Mouse (Mus musculus) limb, embryonic 14.5 days (tissue): ENCODE results near the gene Susd4. TPM values are rescaled to one million over a fixed set of nuclear protein-coding genes. Genes with fewer than 3 reads are reported as not detected.

Source experiments
- ATAC-seq: fragments of 200-750 bp; cut with Nextera tagmentation; 2 replicates; pipeline ENCODE4 v1.8.0; 2017; ENCODE audit warnings: low read depth, moderate number of reproducible peaks, moderate TSS enrichment; ENCODE audit not compliant: low FRiP score
- DNase-seq: peaks from one replicate; pipeline ENCODE4 v3.0.0-alpha.2; 2015; ENCODE audit warnings: low spot score
- H3K27ac ChIP-seq: fragments of 300-500 bp; sonication (generic); replicated peaks from 2 replicates; pipeline ENCODE4 v1.5.1; 2014; ENCODE audit warnings: low read depth, mild to moderate bottlenecking, low read length, moderate library complexity, mixed read lengths
- H3K27me3 ChIP-seq: fragments of 300-500 bp; sonication (generic); 2 replicates; pipeline ENCODE4 v1.6.1; 2014; ENCODE audit warnings: low read length, mixed read lengths; ENCODE audit not compliant: control insufficient read depth, insufficient read depth
- H3K36me3 ChIP-seq: fragments of 300-500 bp; sonication (generic); 2 replicates; pipeline ENCODE4 v1.6.1; 2014; ENCODE audit warnings: mild to moderate bottlenecking, low read length, moderate library complexity, mixed read lengths; ENCODE audit not compliant: control insufficient read depth, insufficient read depth
- H3K4me1 ChIP-seq: fragments of 300-500 bp; sonication (generic); 2 replicates; pipeline ENCODE4 v1.6.1; 2014; ENCODE audit warnings: antibody characterized with exemption, low read length, mixed read lengths; ENCODE audit not compliant: control insufficient read depth, insufficient read depth
- H3K4me2 ChIP-seq: fragments of 300-500 bp; sonication (generic); replicated peaks from 2 replicates; pipeline ENCODE4 v1.6.1; 2014; ENCODE audit warnings: low read depth, mild to moderate bottlenecking, low read length, moderate library complexity; ENCODE audit not compliant: severe bottlenecking
- H3K4me3 ChIP-seq: fragments of 300-500 bp; sonication (generic); replicated peaks from 2 replicates; pipeline ENCODE4 v1.5.1; 2014; ENCODE audit warnings: low read length
- H3K9ac ChIP-seq: fragments of 300-500 bp; sonication (generic); 2 replicates; pipeline ENCODE4 v1.6.1; 2014; ENCODE audit warnings: mild to moderate bottlenecking, low read depth, low read length, moderate library complexity; ENCODE audit not compliant: severe bottlenecking
- H3K9me3 ChIP-seq: fragments of 300-500 bp; sonication (generic); 2 replicates; pipeline ENCODE4 v1.6.1; 2016; ENCODE audit warnings: low read length; ENCODE audit not compliant: control insufficient read depth
- POLR2A ChIP-seq: fragments of 200-500 bp; IDR thresholded peaks from 2 replicates; pipeline ENCODE4 v1.8.0; 2012; ENCODE audit warnings: inconsistent platforms, mild to moderate bottlenecking, moderate library complexity, borderline replicate concordance; ENCODE audit not compliant: insufficient read depth, insufficient read length; ENCODE audit errors: extremely low read depth
- WGBS: fragments of 180-500 bp; shearing (Covaris S2); extraction: QIAGEN DNeasy Blood & Tissue Kit; methylation state at CpG from one replicate; pipeline ENCODE4 v1.1.7; 2014; 5-methylcytosine and 5-hydroxymethylcytosine counted together
- polyA plus RNA-seq, 2 experiments: library from polyadenylated mRNA; depleted of rRNA in 1 of 2; stranded (reverse) in 1 of 2; unstranded in 1 of 2; fragments of >200 nt; fragmentation: Nextera tagmentation in 1 of 2; extraction: Ambion mirVana in 1 of 2; gene quantifications; 2 replicates each; pipeline versions ENCODE4 v1.2.1 to v1.2.3; 2012 to 2014

Susd4 gene
- polyA plus RNA-seq, 2 experiments, result 14.0 to 17.7 TPM

- Histone ChIP-seq H3K27ac (no peak overlapping the region), H3K4me2 (no peak overlapping the region), H3K9me3 (no peaks in the 10 kb centered on the region), H3K4me3 (no peak overlapping the region), H3K27me3 (no peaks in the 10 kb centered on the region), H3K4me1 (no peaks in the 10 kb centered on the region), H3K9ac (no peak overlapping the region), H3K36me3 (no peaks in the 10 kb centered on the region)
- WGBS, result 72% methylated on average over 4 of the region's 4 CpGs
- no peak for DNase-seq
- no peak for TF ChIP-seq POLR2A
- ATAC-seq, result no peak
These were observed 159.2 kb downstream of the Susd4 start for GRCm38 (mm10) chr1:182922824-182923223.

GRCm38 (mm10) chr1:182926465-182926864, 162.8 kb downstream of the Susd4 start:
- WGBS, result 86% methylated on average over 6 of the region's 6 CpGs
- ATAC-seq (no peak), DNase-seq (no peak)
- H3K27me3 ChIP-seq, result no peaks in the 10 kb centered on the region
- H3K9me3 ChIP-seq, result no peaks in the 10 kb centered on the region
- H3K27ac ChIP-seq, result no peak overlapping the region
- no peak overlapping the region for H3K4me2 ChIP-seq
- TF ChIP-seq POLR2A, result no peak
- no peak overlapping the region for H3K9ac ChIP-seq
- no peaks in the 10 kb centered on the region for H3K4me1 ChIP-seq
- H3K36me3 ChIP-seq, result no peaks in the 10 kb centered on the region
- no peak overlapping the region for H3K4me3 ChIP-seq

- DNase-seq, result no peak
- Histone ChIP-seq H3K9ac (no peak overlapping the region), H3K27ac (no peak overlapping the region), H3K9me3 (no peaks in the 10 kb centered on the region), H3K4me1 (no peaks in the 10 kb centered on the region), H3K27me3 (no peaks in the 10 kb centered on the region), H3K36me3 (no peaks in the 10 kb centered on the region), H3K4me3 (no peak overlapping the region), H3K4me2 (no peak overlapping the region)
- no peak for TF ChIP-seq POLR2A
- WGBS, result 70% methylated on average over 19 of the region's 19 CpGs
- no peak for ATAC-seq
These were observed 164.5 kb downstream of the Susd4 start for GRCm38 (mm10) chr1:182927878-182928851.

GRCm38 (mm10) chr1:182935469-182935868, 171.8 kb downstream of the Susd4 start:
- TF ChIP-seq POLR2A, result no peak
- no peak overlapping the region for H3K27ac ChIP-seq

GRCm38 (mm10) chr1:182937486-182938120, 173.9 kb downstream of the Susd4 start:
- Histone ChIP-seq H3K4me2 (no peak overlapping the region), H3K4me3 (no peak overlapping the region), H3K4me1 (peaks cover 4% of the 10 kb centered on the region; the same call in 1 of the 2 replicates), H3K27ac (no peak overlapping the region), H3K36me3 (no peaks in the 10 kb centered on the region), H3K9me3 (no peaks in the 10 kb centered on the region), H3K9ac (no peak overlapping the region), H3K27me3 (no peaks in the 10 kb centered on the region)
- DNase-seq (no peak), ATAC-seq (no peak)
- no peak for TF ChIP-seq POLR2A
- 42% methylated on average over 10 of the region's 10 CpGs for WGBS

More at GRCm38 (mm10) chr1:182935469-182935868, 171.8 kb downstream of the Susd4 start:
- Histone ChIP-seq H3K4me3 (no peak overlapping the region), H3K27me3 (no peaks in the 10 kb centered on the region), H3K4me1 (peaks cover 4% of the 10 kb centered on the region; the same call in 1 of the 2 replicates), H3K36me3 (no peaks in the 10 kb centered on the region), H3K9ac (no peak overlapping the region), H3K4me2 (no peak overlapping the region), H3K9me3 (no peaks in the 10 kb centered on the region)
- no peak for ATAC-seq
- no peak for DNase-seq
- WGBS, result 43% methylated on average over 6 of the region's 6 CpGs
